8 mouse cellular contexts compared by ENCODE assay signal in genomic region chr5:98030902-98031641, GRCm38 (mm10). TPM values are rescaled to one million over a fixed set of nuclear protein-coding genes. Genes with fewer than 3 reads are reported as not detected.
A peak's percentile ranks its signal among the peaks of the same experiment; 100 is the strongest.
DNase-seq lines count a peak whose midpoint lies in the region; ATAC-seq and TF ChIP-seq lines count a peak whose summit lies in the region.

Gene Antxr2 (minus strand): TSS chr5:98031043.

- no peaks in the 10 kb centered on the region for H3K36me3 ChIP-seq in hindbrain, embryonic 13.5 days

- peak within 1 kb of the TSS; percentile 77 for H3K9ac ChIP-seq in hindbrain, embryonic 13.5 days

- no peaks in the 10 kb centered on the region for H3K9me3 ChIP-seq in hindbrain, embryonic 13.5 days

- intact Hi-C loops in gastrocnemius, adult 2 months (cut with DNase I), result no loop called here
- intact Hi-C loops in left cerebral cortex, postnatal 14 days (cut with DNase I), result loop anchor here (5.0 kb wide), 1 partner anchor 136 kb away; the partner anchor contains the start of gene Prdm8

- H3K27me3 ChIP-seq in hindbrain, embryonic 13.5 days, result no peaks in the 10 kb centered on the region; the same call in 1 of the 2 replicates

- no peak for TF ChIP-seq CTCF in gastrocnemius, adult 2 months (IDR thresholded peaks at IDR 0.05)

- DNase-seq in T-cell, adult 2 months (ENCODE audit: low spot score), result peak; percentile 46
- DNase-seq in cerebellum, postnatal 36 days, result peak; percentile 5 to 20
- peak; percentile 88 for DNase-seq in gastrocnemius, adult 2 months
- peak; percentile 19 to 27 for DNase-seq in left cerebral cortex, postnatal 14 days (ENCODE audit: low spot score in 2 of 2)
- peak; percentile 59 for DNase-seq in right cerebral cortex, postnatal 25 days
- no peak for DNase-seq in c-Kit-positive CD71-positive TER-119-positive erythroid progenitor cells, embryonic 14.5 days (ENCODE audit: low spot score)

- peak within 1 kb of the TSS; percentile 82 for H3K4me3 ChIP-seq in gastrocnemius, adult 2 months
- peak within 1 kb of the TSS; percentile 71 for H3K4me3 ChIP-seq in hindbrain, embryonic 13.5 days

- peak; percentile 77 for ATAC-seq in hindbrain, embryonic 13.5 days (ENCODE audit: low FRiP score)
- ATAC-seq in megakaryocyte, adult 5-6 weeks (ENCODE audit: poor library complexity, severe bottlenecking), result peak; percentile 55

- peak within 1 kb of the TSS; percentile 92 for H3K27ac ChIP-seq in gastrocnemius, adult 2 months
- peak within 1 kb of the TSS; percentile 69 for H3K27ac ChIP-seq in hindbrain, embryonic 13.5 days

- WGBS in hindbrain, embryonic 13.5 days, result 3% methylated on average over 56 of the region's 58 CpGs

- H3K4me2 ChIP-seq in hindbrain, embryonic 13.5 days, result peak within 1 kb of the TSS; percentile 98

- peaks cover 21% of the 10 kb centered on the region for H3K4me1 ChIP-seq in hindbrain, embryonic 13.5 days (replicated peaks)

RNA-seq across cellular contexts. Expression of gene Antxr2, which starts in this region (rescaled TPM):
- total RNA-seq in gastrocnemius, adult 2 months (2021), result 10 to 100 TPM in 1 of 2 experiments, 1 to 10 TPM in 1; 8.1 to 12.1 TPM
- 3.9 and 4.6 TPM in 2 replicates for polyA plus RNA-seq in hindbrain, embryonic 13.5 days (2015; fragmentation: Nextera tagmentation; extraction: Ambion mirVana)
- total RNA-seq in left cerebral cortex, postnatal 14 days (2021), result 1 to 10 TPM; 2.1 to 2.4 TPM
- total RNA-seq in megakaryocyte, adult 5-6 weeks (2015), result 20.7 and 22.2 TPM in 2 replicates
- 19.3 and 24.4 TPM in 2 replicates for total RNA-seq in megakaryocyte, adult 5-6 weeks (2017)
